Mouse (Mus musculus) neural tube, embryonic 14.5 days (tissue): Measurements from ENCODE around the gene Tiam1. TPM values are rescaled to one million over a fixed set of nuclear protein-coding genes. Genes with fewer than 3 reads are reported as not detected.

Source experiments
- ATAC-seq: fragments of 200-750 bp; cut with Nextera tagmentation; 2 replicates; pipeline ENCODE4 v1.8.0; 2017; ENCODE audit warnings: low read depth, mild to moderate bottlenecking, moderate TSS enrichment, moderate library complexity
- H3K27ac ChIP-seq: fragments of 300-500 bp; sonication (generic); 2 replicates; pipeline ENCODE4 v1.5.1; 2014; ENCODE audit warnings: low read depth, mild to moderate bottlenecking, control low read depth, low read length, moderate library complexity, mixed read lengths
- H3K27me3 ChIP-seq: fragments of 300-500 bp; sonication (generic); 2 replicates; pipeline ENCODE4 v1.6.1; 2014; ENCODE audit warnings: low read length; ENCODE audit not compliant: control insufficient read depth, insufficient read depth
- H3K36me3 ChIP-seq: fragments of 300-500 bp; sonication (generic); 2 replicates; pipeline ENCODE4 v1.6.1; 2014; ENCODE audit warnings: low read length, mixed read lengths; ENCODE audit not compliant: control insufficient read depth, insufficient read depth
- H3K4me1 ChIP-seq: fragments of 300-500 bp; sonication (generic); 2 replicates; pipeline ENCODE4 v1.6.1; 2014; ENCODE audit warnings: low read length; ENCODE audit not compliant: control insufficient read depth, insufficient read depth
- H3K4me2 ChIP-seq: fragments of 300-500 bp; sonication (generic); 2 replicates; pipeline ENCODE4 v1.6.1; 2014; ENCODE audit warnings: mild to moderate bottlenecking, low read depth, low read length, control low read depth
- H3K4me3 ChIP-seq: fragments of 300-500 bp; sonication (generic); 2 replicates; pipeline ENCODE4 v1.5.1; 2014; ENCODE audit warnings: low read depth, low read length, control low read depth, mixed read lengths
- H3K9ac ChIP-seq: fragments of 300-500 bp; sonication (generic); replicated peaks from 2 replicates; pipeline ENCODE4 v1.6.1; 2014; ENCODE audit warnings: low read depth, mild to moderate bottlenecking, control low read depth, low read length, mixed read lengths
- H3K9me3 ChIP-seq: fragments of 300-500 bp; sonication (generic); 2 replicates; pipeline ENCODE4 v1.6.1; 2016; ENCODE audit warnings: low read length; ENCODE audit not compliant: control insufficient read depth
- WGBS: fragments of 180-500 bp; shearing (Covaris S2); extraction: QIAGEN DNeasy Blood & Tissue Kit; methylation state at CpG from one replicate; pipeline ENCODE4 v1.1.7; 2014; 5-methylcytosine and 5-hydroxymethylcytosine counted together
- polyA plus RNA-seq: library from polyadenylated mRNA; unstranded; fragments of >200 nt; fragmentation: Nextera tagmentation; extraction: Ambion mirVana; gene quantifications from 2 replicates; pipeline ENCODE4 v1.2.1, GENCODE M21; 2014

Tiam1 gene
- polyA plus RNA-seq, 1 experiment from 2014 or later, result 34.8 TPM

- no peak overlapping the region for H3K4me3 ChIP-seq
- no peaks in the 10 kb centered on the region for H3K27me3 ChIP-seq
- ATAC-seq, result no peak
- 88% methylated on average over 8 of the region's 8 CpGs for WGBS
- H3K4me1 ChIP-seq, result no peaks in the 10 kb centered on the region
- no peak overlapping the region for H3K4me2 ChIP-seq
- no peaks in the 10 kb centered on the region for H3K36me3 ChIP-seq
- H3K9ac ChIP-seq, result no peak overlapping the region
- H3K9me3 ChIP-seq, result no peaks in the 10 kb centered on the region
- no peak overlapping the region for H3K27ac ChIP-seq
These were observed 33.9 kb upstream of the Tiam1 start for GRCm38 (mm10) chr16:90177425-90177824.

- H3K9me3 ChIP-seq, result no peaks in the 10 kb centered on the region
- H3K27me3 ChIP-seq, result no peaks in the 10 kb centered on the region
- H3K36me3 ChIP-seq, result no peaks in the 10 kb centered on the region
- peak; percentile 51; the same call in 1 of the 2 replicates for ATAC-seq
- 37% methylated on average over 10 of the region's 10 CpGs for WGBS
- H3K4me3 ChIP-seq, result no peak overlapping the region
- H3K9ac ChIP-seq, result no peak overlapping the region
- no peak overlapping the region for H3K27ac ChIP-seq
- no peak overlapping the region for H3K4me2 ChIP-seq
- H3K4me1 ChIP-seq, result no peaks in the 10 kb centered on the region
These were observed 32.9 kb upstream of the Tiam1 start for GRCm38 (mm10) chr16:90176472-90176871.

- H3K9me3 ChIP-seq, result no peaks in the 10 kb centered on the region
- H3K27me3 ChIP-seq, result no peaks in the 10 kb centered on the region
- 59% methylated on average over 8 of the region's 8 CpGs for WGBS
- no peaks in the 10 kb centered on the region for H3K36me3 ChIP-seq
- ATAC-seq, result no peak
- H3K4me2 ChIP-seq, result no peak overlapping the region
- no peak overlapping the region for H3K4me3 ChIP-seq
- H3K27ac ChIP-seq, result no peak overlapping the region
- no peak overlapping the region for H3K9ac ChIP-seq
- no peaks in the 10 kb centered on the region for H3K4me1 ChIP-seq
These were observed 27.8 kb upstream of the Tiam1 start for GRCm38 (mm10) chr16:90171416-90171815.

GRCm38 (mm10) chr16:90170676-90171075 lies 27.1 kb upstream of the Tiam1 start:
- Histone ChIP-seq H3K9ac (no peak overlapping the region), H3K4me2 (no peak overlapping the region), H3K36me3 (no peaks in the 10 kb centered on the region), H3K27me3 (no peaks in the 10 kb centered on the region), H3K9me3 (no peaks in the 10 kb centered on the region), H3K4me1 (no peaks in the 10 kb centered on the region), H3K4me3 (no peak overlapping the region), H3K27ac (no peak overlapping the region)
- WGBS, result 97% methylated on average over 1 of the region's 1 CpGs
- ATAC-seq, result no peak

GRCm38 (mm10) chr16:90169863-90170630 lies 26.5 kb upstream of the Tiam1 start:
- H3K4me3 ChIP-seq, result no peak overlapping the region
- H3K9me3 ChIP-seq, result no peaks in the 10 kb centered on the region
- 71% methylated on average over 13 of the region's 13 CpGs for WGBS
- no peak overlapping the region for H3K4me2 ChIP-seq
- no peaks in the 10 kb centered on the region for H3K4me1 ChIP-seq
- H3K27me3 ChIP-seq, result no peaks in the 10 kb centered on the region
- ATAC-seq, result no peak
- no peak overlapping the region for H3K27ac ChIP-seq
- no peaks in the 10 kb centered on the region for H3K36me3 ChIP-seq
- no peak overlapping the region for H3K9ac ChIP-seq

- 26% methylated on average over 10 of the region's 10 CpGs for WGBS
- Histone ChIP-seq H3K4me2 (no peak overlapping the region), H3K9ac (no peak overlapping the region), H3K27ac (no peak overlapping the region), H3K4me1 (no peaks in the 10 kb centered on the region), H3K4me3 (no peak overlapping the region), H3K36me3 (no peaks in the 10 kb centered on the region), H3K27me3 (no peaks in the 10 kb centered on the region), H3K9me3 (no peaks in the 10 kb centered on the region)
- no peak for ATAC-seq
These were observed 24.1 kb upstream of the Tiam1 start for GRCm38 (mm10) chr16:90167646-90168045.

- Histone ChIP-seq H3K9ac (no peak overlapping the region), H3K36me3 (no peaks in the 10 kb centered on the region), H3K27me3 (no peaks in the 10 kb centered on the region), H3K4me3 (no peak overlapping the region), H3K4me2 (no peak overlapping the region), H3K9me3 (no peaks in the 10 kb centered on the region), H3K4me1 (no peaks in the 10 kb centered on the region), H3K27ac (no peak overlapping the region)
- ATAC-seq, result no peak
- 45% methylated on average over 2 of the region's 2 CpGs for WGBS
These were observed 21.9 kb upstream of the Tiam1 start for GRCm38 (mm10) chr16:90165435-90165834.

- Histone ChIP-seq H3K9ac (no peak overlapping the region), H3K36me3 (no peaks in the 10 kb centered on the region), H3K4me1 (no peaks in the 10 kb centered on the region), H3K4me3 (no peak overlapping the region), H3K27ac (no peak overlapping the region), H3K27me3 (no peaks in the 10 kb centered on the region), H3K9me3 (no peaks in the 10 kb centered on the region), H3K4me2 (no peak overlapping the region)
- ATAC-seq, result no peak
- WGBS, result 95% methylated on average over 11 of the region's 11 CpGs
These were observed 21.4 kb upstream of the Tiam1 start for GRCm38 (mm10) chr16:90164942-90165341.

- H3K4me3 ChIP-seq, result no peak overlapping the region
- no peak for ATAC-seq
- H3K27me3 ChIP-seq, result no peaks in the 10 kb centered on the region
- no peaks in the 10 kb centered on the region for H3K36me3 ChIP-seq
- no peak overlapping the region for H3K4me2 ChIP-seq
- no peak overlapping the region for H3K9ac ChIP-seq
- no peaks in the 10 kb centered on the region for H3K9me3 ChIP-seq
- no peaks in the 10 kb centered on the region for H3K4me1 ChIP-seq
- 65% methylated on average over 7 of the region's 7 CpGs for WGBS
- no peak overlapping the region for H3K27ac ChIP-seq
These were observed 11.5 kb upstream of the Tiam1 start for GRCm38 (mm10) chr16:90155080-90155479.
